Mouse (Mus musculus) adipocyte (in vitro differentiated cells): ENCODE data around the gene Nphp3.

ENCODE experiments used
- DNase-seq: peaks from one replicate; pipeline ENCODE4 v3.0.0-alpha.2; 2016; ENCODE audit warnings: low spot score

Gene Nphp3

DNA sequence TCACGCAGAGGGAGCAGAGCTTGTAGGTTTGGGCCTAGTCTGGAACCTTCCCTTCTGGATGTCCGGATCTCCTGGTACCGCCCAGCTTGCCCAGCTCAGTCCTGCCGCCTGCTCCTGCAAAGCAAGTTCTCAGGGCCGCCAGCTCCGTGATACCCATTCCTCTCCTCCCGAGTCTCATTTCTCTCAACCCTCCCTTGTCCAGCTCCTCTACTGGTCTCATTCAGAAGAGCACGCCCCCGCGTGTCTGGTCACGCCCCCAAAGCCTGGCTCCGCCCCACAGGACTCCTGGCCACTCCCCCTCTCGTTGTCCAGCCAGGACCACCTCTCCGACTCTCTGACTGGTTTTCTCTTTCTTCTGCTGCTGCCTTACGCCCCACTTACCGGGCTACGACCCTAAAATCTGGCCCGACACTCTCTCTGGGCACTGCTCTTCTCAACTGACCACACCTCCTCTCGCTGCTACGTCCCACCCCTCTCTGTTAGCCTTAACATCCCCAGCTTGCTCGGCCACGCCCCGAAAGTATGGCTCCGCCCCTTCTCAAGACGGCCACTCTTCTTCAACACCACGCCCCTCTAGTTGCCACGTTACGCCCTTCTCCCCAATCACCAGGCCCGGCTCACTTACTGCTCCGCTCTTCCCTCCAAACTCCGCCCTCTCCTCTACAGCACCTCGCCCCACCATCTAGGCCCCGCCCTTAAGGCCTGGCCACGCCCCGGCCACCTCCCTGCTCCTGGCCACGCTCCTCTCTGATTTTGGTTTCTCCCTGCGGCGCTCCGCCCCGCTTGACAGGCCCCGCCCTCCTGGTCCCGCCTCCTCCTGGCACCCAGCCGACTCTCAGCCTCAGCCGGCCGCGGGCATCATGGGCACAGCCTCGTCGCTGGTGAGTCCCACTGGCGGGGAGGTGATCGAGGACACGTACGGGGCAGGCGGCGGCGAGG, at the start of gene Nphp3:
Gene Nphp3 (plus strand): TSS at position 624 of the 939 bp plus-strand sequence.
- peak; percentile 100 for DNase-seq

DNA sequence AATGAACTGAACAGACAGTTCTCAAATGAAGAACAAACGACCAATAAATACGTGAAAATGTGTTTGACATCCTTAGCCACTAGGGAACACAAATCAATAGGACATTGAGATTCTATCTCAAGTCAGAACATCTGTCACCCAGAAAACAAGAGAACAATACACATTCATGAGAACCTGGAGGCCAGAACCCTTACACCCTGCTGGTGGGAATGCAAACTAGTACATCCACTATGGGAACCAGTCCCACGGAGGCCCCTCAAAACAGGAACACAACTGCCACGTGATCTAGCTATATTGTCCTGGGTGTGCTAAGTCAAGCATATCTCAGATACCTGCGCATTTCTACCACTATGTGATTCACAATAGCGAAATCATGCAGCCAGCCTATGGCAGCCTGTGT, 43.6 kb upstream of the Nphp3 start:
- no peak for DNase-seq

DNA sequence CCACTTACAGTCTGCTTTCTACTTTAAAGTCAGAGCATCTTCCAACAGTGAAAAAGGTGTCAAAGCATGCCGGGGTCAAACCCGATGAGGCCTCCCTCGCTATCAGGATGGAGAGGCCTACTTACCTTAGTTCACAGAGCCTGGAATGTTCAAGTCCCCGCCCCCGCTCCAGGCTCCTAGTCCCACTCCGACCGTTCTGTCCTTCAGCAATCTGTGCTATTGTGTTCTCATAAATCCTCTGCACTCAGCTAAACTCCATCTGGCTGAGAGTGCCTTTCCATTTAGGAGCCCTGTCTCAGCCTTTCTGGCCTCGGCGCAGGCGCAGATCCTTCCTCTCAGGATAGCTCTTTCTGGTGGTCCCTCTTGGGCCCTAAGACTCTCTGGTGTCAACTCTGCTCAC, 42.4 kb upstream of the Nphp3 start:
- no peak for DNase-seq

DNA sequence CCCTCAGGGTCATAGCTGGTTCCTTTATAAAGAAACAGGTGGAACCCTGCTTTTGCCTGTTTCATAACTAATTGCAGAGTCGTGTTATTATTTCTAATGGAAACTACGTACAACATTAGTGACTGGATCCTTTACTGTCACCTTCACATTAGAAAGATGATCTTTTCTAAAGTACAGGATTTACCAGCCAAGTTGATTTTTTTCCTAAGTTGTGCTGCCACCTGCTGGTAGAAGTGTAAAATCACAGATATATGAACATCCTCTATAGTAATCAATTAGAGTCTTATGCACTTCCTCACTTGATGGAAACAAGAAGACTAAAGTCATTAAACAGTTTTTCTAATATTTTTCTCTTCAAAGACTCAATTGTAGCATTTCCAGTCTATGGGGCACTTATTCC, 5.8 kb upstream of the Nphp3 start:
- peak; percentile 76 for DNase-seq

DNA sequence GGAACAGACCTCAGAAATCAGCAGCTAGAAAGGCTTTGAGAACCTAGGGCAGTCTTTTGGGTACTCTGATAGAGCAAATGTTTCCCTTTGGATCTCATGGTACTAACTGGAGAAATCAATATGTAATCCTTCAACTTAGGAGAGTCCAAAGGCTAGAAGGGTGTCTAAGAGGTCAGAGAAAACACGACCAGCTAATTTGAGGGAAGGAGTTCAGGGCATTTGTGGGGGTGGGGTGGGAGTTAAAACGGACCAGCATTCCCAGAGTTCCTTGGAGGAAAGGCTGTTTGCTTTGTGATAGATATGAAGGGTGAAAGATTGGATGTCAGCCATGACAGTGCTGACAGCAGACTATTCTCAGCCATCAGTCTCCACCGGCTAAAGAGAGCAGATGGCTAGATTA, 1.7 kb upstream of the Nphp3 start:
- DNase-seq: no peak

DNA sequence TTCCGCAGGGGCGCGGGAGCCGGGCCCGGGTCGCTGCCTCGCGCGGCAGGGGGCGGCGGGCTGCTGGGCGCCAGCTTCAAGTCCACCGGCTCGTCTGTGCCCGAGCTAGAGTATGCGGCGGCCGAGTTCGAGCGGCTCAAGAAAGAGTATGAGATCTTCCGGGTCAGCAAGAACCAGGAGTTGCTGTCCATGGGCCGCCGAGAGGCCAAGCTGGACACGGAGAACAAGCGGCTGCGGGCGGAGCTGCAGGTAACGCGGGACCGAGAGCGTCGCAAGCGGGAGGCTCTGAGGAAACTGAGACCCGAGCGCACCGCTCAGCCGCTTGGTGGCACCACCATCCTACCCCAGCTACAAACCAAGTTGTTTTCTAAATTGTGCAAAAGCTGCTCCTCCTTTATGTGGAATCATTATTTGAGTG, 578 bp downstream of the Nphp3 start:
- peak; percentile 79 for DNase-seq

DNA sequence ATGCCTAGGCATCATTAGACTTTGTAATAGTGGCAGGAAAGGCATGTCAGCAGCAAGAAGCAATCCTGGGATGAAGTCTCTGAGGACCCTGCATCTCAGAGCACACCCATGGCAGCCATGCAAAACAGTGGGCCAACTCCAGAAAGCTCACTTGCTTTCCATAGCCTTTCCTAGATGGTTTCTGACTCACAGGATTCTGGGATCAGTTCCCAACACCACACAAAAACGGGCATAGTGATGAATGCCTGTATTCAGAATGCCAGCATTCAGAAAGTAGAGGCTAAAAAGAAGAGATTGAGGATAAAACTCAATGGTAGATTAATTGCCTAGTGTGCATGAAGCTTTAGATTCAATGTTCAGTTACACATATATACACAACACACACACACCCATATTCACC, 12.2 kb downstream of the Nphp3 start:
- DNase-seq: no peak

DNA sequence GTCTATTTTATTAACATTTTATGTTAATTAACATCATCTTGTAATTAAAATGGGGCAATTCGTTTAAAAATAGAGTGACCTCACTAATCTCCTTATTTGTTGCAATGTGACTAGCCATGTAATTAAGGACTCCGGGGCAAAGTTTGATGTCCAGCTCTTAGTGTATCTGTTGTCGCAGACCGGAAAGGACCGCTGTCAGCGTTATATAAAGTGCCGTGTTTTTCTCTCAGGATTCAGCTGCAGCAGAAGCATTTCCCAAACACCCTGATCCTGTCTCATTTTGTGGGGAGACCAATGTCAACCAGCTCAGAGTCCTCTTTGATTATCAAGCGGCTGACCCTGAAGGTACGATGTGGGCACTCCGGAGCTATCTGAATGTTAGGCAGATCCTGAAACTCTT, 18.7 kb downstream of the Nphp3 start:
- DNase-seq: no peak

DNA sequence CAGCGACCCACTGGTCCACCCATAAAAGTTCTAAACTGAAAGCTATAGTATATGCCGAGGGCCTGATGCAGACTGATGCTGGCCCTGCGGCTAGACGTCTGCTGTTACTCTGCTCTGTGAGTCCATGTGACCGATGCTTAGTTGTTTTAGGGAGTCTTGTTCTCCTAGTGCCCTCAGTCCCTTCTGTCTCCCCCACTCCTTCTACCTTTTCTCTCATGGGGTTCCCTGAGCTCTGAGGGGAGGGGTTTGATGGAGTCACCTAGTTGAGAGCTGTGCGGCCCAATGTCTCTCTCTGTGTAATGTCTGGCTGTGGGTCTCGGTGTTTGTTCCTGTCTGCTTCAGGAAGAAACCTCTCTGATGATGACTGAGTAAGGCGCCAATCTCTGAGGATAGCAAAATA, 24.8 kb downstream of the Nphp3 start:
- DNase-seq: no peak

DNA sequence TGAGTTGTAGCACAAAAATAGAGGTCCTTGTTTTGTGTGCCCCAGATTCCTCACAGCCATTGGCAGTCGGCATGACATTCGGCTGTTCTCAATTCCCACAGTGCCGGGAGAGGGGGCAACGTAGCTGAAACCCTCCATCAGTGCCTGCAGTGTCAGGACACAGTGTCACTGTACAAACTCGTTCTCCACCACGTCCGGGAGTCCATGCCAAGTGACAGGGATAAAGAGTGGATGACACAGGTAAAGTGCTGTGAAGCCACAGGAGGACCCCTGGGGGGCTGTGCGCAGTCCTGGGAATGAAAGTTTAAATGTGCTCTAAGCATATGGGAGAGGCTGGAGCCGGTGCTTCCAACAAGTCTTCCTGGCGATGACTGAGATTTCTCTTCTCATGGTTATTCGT, 27.5 kb downstream of the Nphp3 start:
- no peak for DNase-seq

DNA sequence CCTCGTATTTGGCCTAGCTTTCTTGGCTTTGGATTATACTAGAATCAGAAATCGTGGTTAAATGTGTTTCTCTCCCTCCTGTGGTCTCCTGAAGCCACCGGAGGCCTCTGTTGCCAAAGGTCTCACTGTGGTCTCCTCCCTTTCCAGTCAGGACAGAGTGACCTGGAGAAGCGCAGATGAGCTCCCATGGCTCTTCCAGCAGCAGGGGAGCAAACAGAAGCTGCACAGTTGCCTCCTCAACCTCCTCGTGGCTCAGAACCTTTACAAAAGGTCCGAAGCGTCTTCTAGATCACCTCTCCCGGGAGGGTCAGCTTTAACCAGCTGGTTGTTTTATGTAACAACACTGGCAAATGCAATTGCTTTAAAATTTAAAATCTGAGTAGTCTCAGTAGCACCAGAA, 31.9 kb downstream of the Nphp3 start:
- DNase-seq: no peak

DNA sequence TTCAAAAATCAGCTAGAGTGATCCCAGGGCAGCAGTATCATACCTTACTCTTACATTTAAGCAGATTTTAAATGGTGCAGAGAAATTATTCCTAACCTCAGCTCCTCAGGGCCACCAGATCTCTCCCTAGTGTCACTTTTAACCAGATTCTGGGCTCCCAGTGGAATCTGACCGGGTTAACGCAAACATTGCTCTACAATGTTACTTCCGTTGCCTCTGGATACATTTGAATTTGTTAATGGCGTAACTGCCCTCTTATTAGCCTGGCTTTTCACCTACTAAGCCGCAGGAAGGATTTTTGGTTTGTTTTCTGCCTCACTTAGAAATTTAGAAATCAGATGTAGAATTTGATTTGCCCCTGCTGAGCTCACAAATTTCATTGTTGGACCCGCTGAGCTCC, 32.4 kb downstream of the Nphp3 start:
- peak; percentile 7 for DNase-seq

DNA sequence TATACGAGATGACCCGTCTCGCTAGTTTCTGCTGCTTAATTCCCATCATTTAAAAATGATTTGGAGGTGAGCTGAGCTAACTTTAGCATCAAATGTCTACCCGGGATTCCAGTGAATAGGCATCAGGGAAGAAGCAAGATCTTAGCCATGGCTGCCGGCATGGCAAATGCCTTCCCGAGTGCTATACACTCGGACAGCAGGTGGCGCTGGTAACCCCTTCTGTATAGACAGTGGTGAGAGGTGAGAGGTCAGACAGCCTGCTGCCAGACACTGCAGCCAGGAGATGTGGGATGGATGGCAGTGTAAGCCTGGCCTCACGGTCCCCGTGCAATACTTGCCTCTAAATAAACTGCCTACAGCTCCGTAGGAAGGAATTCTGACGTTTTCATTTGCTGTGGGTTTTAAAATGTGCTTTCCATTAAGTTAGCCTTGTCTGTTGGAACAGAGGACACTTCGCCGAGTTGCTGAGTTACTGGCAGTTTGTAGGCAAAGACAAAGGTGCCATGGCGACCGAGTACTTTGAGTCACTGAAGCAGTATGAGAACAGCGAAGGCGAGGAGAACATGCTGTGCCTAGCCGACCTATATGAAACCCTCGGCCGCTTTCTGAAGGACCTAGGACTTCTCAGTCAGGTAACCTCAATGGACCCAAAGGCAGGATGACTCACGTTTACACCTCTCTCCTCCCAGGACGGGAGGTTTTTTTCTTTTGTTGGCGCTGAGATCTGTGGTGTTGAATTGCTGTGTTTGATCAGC, 33.1 kb downstream of the Nphp3 start:
- DNase-seq: peak; percentile 85

DNA sequence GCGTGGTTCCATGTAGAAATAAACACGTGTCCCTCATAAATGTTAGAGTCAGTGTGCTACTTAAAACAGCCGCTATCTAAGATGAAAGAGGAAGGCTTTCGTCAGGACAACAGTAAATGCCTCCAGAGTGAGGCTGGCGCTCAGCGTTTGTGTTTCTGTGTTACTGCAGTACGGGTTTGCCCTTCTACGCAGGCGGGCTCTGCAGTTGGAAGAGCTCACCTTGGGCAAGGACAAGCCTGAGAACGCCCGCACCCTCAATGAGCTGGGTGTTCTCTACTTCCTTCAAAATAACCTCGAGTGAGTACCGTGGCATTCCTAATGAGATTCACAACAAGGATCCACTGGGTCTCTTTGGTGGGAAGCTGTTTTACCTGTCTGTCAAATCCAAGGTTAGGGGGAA, 35.9 kb downstream of the Nphp3 start:
- DNase-seq: no peak

DNA sequence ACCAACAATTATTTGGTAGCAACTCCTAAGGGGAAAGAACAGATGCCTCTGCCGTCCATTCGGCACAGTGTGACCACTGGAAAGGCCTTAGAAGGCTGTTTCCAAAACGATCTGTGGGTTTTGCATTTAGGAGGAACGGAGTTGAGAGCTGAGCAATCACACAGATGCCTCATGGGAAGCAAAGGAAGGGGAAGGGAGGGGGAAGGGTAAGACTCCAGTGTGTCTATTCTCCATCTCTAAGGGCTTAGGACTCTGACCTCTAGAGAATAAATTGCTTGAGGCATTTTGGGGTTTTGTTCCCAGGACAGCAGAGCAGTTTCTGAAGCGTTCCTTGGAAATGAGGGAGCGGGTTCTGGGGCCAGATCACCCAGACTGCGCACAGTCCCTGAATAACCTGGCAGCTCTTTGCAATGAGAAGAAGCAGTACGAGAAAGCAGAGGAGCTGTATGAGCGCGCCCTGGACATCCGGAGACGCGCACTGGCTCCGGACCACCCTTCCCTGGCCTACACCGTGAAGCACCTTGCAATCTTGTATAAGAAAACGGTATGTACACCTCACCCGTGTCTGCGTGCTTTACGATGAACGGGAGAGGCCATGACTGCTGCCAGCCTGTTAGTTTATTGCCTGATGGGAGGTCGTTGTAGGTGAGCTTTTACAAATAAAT, 36.8 kb downstream of the Nphp3 start:
- no peak for DNase-seq

DNA sequence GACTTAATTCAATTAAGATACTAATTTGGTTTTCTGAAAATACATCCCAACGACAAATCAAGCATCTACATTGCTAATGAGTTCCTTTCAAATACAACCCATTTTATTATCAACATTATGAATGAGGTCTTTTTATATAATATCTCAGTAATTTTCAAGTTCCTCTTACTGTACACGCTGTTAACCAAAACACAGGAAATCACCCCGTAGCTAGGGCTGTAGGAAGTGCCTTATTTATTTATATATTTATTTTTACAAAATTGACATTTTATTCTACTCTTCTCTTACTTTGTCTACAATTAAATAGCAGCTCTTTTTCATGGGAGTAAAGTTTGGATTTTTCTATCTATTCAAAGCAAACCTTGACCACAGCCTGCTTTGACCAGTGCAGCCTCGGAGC, 37.4 kb downstream of the Nphp3 start:
- DNase-seq: no peak

DNA sequence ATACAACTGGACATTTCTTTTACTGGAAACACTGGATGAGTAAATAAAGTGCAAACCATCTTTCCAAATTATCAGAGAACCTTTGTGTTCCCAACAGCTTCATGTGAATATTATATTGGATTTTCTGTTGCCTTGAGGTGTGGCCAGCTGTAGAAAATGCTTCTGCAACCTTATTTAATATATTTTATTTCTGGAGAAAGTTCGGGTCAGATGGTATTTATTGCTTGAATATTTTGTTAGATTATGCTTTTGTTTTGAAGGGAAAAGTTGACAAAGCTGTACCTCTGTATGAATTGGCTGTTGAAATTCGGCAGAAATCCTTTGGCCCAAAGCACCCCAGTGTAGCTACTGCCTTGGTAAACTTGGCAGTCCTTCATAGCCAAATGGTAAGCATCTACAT, 38.0 kb downstream of the Nphp3 start, which contains the start of gene Gm28305:
Gene Gm28305 (plus strand): TSS at position 301 of the 400 bp plus-strand sequence.
- DNase-seq: no peak

DNA sequence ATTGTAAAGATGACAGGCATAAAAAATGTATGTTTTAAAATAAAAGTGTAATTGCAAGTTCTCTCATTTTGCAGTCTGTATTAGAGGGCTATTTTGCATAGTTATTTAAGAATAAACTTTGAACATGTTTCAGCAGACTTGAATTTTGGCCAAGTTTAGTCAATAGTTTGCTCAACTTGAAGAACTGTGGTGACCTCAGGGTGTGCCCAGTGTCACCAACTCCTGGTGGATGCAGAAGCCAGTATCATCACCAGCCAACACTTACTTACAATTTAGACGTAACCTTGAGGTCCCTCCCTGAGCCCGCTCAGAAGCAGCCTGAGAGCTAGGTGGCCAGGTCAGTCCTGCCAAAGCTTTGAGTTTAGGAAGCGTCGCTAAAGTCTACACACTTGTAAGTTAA, 41.3 kb downstream of the Nphp3 start:
- DNase-seq: peak; percentile 62

DNA sequence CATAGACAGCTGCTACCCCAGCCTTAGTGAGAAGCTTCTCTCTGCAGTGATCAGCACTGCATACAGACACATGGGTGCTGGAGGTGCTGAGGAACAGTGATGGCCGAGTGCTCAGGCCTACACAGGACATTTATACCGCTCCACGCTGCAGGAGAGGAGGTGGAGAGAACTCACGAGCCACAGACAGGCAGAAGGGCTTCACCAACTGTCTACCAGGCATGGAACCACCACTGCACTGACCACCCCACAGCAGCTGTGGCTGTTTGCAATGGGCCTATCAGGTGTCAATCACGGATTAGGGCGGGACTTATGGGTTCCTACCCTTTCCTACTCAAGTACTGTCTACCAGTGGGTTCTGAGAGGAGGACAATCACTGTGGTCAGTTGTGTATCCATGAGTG, 48.7 kb downstream of the Nphp3 start:
- DNase-seq: no peak

DNA sequence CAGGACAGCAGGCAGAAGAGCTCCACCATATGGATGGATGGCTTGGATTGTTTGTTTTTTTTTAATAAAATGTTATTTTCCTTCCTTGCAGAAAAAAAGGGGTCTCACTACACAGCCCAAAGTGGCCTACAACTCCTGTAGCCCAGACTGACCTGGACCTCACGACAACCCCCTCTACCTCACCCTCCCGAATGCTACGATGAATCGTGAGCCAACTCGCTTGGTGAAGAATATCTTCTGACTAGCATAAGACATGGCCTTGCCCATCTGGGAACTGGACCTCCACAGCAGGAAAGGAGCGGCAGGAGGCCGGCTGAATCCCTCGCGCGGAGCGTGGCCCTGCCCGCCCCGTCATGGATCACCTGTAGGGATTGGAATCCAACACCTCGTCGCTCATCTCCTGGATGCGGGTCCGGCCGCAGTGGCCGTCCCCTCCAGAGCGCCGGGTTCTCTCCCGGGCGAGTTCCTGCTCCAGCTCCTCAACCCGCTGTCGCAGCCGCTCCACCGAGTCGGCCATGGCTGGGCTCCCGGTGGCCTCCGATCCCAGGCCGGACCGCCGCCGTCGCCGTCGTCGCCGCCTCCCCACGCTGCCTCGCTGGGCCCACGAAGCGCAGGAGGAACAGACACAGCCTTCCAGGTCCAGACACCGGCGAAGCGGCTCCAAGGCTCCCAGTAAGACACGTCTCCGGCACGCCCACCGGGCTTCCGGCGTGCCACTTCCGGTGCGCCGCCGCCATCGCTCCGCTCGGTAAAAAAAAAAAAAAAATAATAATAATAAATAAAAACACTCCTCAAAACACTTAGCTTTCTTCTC, 60.3 kb downstream of the Nphp3 start, which contains the start of gene Uba5:
Gene Uba5 (minus strand): TSS at position 705 of the 814 bp plus-strand sequence.
- DNase-seq: no peak

DNA sequence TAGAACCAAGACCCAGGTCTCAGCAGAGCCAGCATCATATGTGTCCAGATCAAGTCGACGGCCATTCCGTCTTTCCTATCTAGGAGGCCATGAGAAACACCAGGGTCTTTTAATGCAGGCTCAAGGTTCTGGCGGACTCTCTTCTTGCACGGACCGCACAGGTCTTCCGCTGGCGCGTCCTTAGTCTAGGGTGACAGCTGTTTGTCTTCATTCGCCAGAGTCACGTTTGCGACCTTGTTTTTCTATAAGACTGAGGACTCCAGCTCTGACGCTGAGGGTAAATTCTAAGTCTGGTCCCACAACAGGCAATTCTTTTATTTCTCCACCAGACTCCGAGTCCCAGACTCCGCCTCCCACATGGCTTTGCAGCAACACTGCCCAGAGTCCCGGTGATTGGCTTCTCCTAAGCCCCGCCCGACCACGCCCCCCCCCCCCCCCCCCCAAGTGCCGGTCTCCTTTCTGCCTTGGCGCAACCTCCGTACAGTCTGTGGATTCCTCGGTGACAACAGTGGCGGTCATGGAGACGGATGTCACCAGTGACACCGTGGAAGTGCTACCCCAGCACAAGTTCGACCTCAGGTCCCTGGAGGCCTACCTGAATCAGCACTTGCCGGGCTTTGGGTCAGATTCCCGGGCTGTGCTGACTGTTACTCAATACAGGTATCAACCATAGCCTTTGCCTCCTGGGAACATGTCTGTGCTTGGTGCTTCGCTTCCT, 61.1 kb downstream of the Nphp3 start, which contains the start of gene Acad11:
Gene Acad11 (plus strand): TSS at position 134 of the 718 bp plus-strand sequence.
- DNase-seq: peak; percentile 91
